Mouse (Mus musculus): ENCODE measurements around the gene Med24.
"Not testable (repeated sequence)": the region's sequence is repeated elsewhere in the genome, so short reads cannot be mapped to it uniquely, and the experiment has no call there.

Med24 gene

GRCm38 (mm10) chr11:98745932-98746853, 17.0 kb upstream of the Med24 start:
- DNase-seq (ENCODE audit: low spot score in 2 of 2) = no peak

GRCm38 (mm10) chr11:98744456-98745019, 15.3 kb upstream of the Med24 start:
- no peak for DNase-seq (ENCODE audit: low spot score in 2 of 2)

- DNase-seq (ENCODE audit: low spot score in 2 of 2) = peak; percentile 57 to 60
Observed at GRCm38 (mm10) chr11:98743655-98744345, 14.6 kb upstream of the Med24 start.

- peak; percentile 48 to 65 for DNase-seq (ENCODE audit: low spot score in 2 of 2)
Observed at GRCm38 (mm10) chr11:98742397-98743291, 13.4 kb upstream of the Med24 start.

- peak; percentile 54 to 81 for DNase-seq (ENCODE audit: low spot score in 2 of 2)
Observed at GRCm38 (mm10) chr11:98741622-98742396, 12.6 kb upstream of the Med24 start.

GRCm38 (mm10) chr11:98741051-98741620, 11.9 kb upstream of the Med24 start:
- no peak for DNase-seq (ENCODE audit: low spot score in 2 of 2)

- peak; percentile 64 to 69 for DNase-seq (ENCODE audit: low spot score in 2 of 2)
Observed at GRCm38 (mm10) chr11:98740393-98741050, 11.3 kb upstream of the Med24 start, which contains the start of gene Thra. TSS of gene Thra (plus strand) at chr11:98740638.

- DNase-seq (ENCODE audit: low spot score in 2 of 2) = peak; percentile 38 to 48
Observed at GRCm38 (mm10) chr11:98740026-98740392, 10.8 kb upstream of the Med24 start.

GRCm38 (mm10) chr11:98738925-98739324, 9.7 kb upstream of the Med24 start:
- no peak for DNase-seq (ENCODE audit: low spot score in 2 of 2)

GRCm38 (mm10) chr11:98738428-98738911, 9.2 kb upstream of the Med24 start:
- peak; percentile 63 to 83 for DNase-seq (ENCODE audit: low spot score in 2 of 2)

GRCm38 (mm10) chr11:98737220-98737619, 8.0 kb upstream of the Med24 start:
- not testable (repeated sequence) for DNase-seq (ENCODE audit: low spot score in 2 of 2)

GRCm38 (mm10) chr11:98736176-98736575, 6.9 kb upstream of the Med24 start:
- DNase-seq (ENCODE audit: low spot score in 2 of 2) = no peak

- no peak for DNase-seq (ENCODE audit: low spot score in 2 of 2)
Observed at GRCm38 (mm10) chr11:98735111-98735510, 5.9 kb upstream of the Med24 start.

GRCm38 (mm10) chr11:98734020-98734419, 4.8 kb upstream of the Med24 start:
- DNase-seq (ENCODE audit: low spot score in 2 of 2) = no peak

GRCm38 (mm10) chr11:98731134-98731533, 1.9 kb upstream of the Med24 start:
- DNase-seq (ENCODE audit: low spot score in 2 of 2) = peak; percentile 54 to 66

- no peak for DNase-seq (ENCODE audit: low spot score in 2 of 2)
Observed at GRCm38 (mm10) chr11:98730727-98731126, 1.5 kb upstream of the Med24 start.

GRCm38 (mm10) chr11:98725926-98726506, 3.2 kb downstream of the Med24 start:
- no peak for DNase-seq (ENCODE audit: low spot score in 2 of 2)

GRCm38 (mm10) chr11:98723098-98723497, 6.1 kb downstream of the Med24 start:
- DNase-seq (ENCODE audit: low spot score in 2 of 2) = no peak
